Mouse (Mus musculus): Measurements from ENCODE around the gene Sft2d2. TPM values are rescaled to one million over a fixed set of nuclear protein-coding genes. Genes with fewer than 3 reads are reported as not detected.

Gene Sft2d2
- 10 to 100 TPM; 14.8 to 15.4 TPM for total RNA-seq (2021)
- long read RNA-seq, experiment 1, full-length matches to known transcripts = 6 of 11 reads
- long read RNA-seq, experiment 1, partial matches to known transcripts = 0 of 11 reads
- long read RNA-seq, experiment 1, other reads (novel, unspliced or antisense) = 5 of 11 reads
- long read RNA-seq, experiment 2, full-length matches to known transcripts = 1 of 3 reads
- long read RNA-seq, experiment 2, partial matches to known transcripts = 0 of 3 reads
- long read RNA-seq, experiment 2, other reads (novel, unspliced or antisense) = 2 of 3 reads

DNA sequence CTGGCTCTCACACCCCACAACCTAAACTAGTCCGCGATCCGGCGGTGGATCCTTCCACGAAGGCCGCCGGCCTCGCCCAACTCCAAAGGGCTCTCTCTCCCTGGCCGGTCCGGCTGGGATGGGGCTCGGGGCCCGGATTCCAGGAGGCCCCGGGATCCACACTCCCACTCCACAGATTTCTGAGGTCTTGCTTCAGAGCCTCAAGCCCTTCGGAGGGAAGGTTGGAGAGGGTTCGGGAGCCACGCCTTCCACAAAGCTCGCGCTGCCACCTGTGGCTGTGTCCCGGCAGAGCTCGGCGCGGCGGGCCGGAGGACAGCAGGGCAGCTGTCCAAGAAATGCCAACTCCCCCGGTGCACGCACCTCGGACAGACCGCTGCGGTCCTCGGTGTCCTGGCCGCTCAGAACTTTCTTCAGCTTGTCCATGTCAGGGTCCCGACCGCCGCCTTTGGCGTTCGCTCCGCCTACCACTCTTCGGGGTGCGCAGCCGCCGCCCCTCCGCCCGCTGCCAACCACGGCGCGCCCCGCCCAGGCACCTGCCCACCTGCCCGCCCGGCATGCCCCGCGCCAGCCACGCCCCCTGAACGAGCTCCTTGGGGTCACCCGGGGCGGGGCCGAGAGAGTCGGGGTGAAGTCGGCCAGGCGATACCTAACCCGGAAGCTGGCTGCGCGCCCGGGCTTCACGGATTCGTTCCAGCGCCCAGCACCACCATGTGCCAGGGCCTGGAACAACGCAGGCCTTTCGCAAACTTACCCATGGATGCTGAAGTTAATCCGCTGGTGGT lies at the start of gene Sft2d2:
Gene Sft2d2, minus strand, starts transcription at position 559 of the 782 bp plus-strand sequence.
- peak; percentile 91 to 94 for DNase-seq

- DNase-seq = peak; percentile 98 to 99
These were observed 42.4 kb upstream of the Sft2d2 start, which contains the start of gene Tiprl for GRCm38 (mm10) chr1:165236321-165237298. Gene Tiprl (minus strand): TSS chr1:165236996.

- DNase-seq = no peak
These were observed 41.6 kb upstream of the Sft2d2 start for GRCm38 (mm10) chr1:165235846-165236245.

- no peak for DNase-seq
These were observed 39.6 kb upstream of the Sft2d2 start for GRCm38 (mm10) chr1:165233806-165234205.

DNA sequence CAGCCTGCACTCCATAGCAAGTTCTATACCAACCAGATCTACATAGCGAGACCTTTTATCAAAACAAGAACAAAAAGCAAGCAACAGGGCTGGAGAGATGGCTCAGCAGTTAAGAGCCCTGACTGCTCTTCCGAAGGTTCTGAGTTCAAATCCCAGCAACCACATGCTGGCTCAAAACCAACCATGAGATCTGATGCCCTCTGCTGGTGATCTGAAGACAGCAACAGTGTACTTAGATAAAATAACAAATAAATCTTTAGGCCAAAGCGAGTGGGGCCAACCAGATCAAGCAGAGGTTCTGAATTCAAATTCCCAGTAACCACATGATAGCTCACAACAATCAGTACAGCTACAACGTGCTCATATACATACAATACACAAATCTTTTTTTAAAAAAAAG lies 36.5 kb upstream of the Sft2d2 start:
- DNase-seq = no peak

DNA sequence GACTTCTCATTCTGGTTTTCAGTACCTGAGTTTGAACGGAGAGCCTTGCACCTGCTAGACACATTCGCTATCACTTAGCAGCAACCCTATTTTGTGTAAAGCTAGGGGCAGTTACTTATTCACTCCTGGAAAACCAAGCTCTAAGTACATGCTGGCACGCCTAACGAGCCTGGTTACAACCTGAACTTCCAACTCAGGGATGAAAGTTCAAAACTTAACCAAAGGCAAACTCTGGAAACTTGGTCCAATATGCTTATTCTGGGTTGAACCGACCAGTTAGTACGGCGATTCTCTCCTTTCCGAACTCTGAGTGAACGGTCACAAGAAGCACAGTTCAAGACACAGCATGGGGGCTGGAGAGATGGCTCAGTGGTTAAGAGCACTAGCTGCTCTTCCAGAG lies 35.3 kb upstream of the Sft2d2 start:
- DNase-seq = no peak

DNA sequence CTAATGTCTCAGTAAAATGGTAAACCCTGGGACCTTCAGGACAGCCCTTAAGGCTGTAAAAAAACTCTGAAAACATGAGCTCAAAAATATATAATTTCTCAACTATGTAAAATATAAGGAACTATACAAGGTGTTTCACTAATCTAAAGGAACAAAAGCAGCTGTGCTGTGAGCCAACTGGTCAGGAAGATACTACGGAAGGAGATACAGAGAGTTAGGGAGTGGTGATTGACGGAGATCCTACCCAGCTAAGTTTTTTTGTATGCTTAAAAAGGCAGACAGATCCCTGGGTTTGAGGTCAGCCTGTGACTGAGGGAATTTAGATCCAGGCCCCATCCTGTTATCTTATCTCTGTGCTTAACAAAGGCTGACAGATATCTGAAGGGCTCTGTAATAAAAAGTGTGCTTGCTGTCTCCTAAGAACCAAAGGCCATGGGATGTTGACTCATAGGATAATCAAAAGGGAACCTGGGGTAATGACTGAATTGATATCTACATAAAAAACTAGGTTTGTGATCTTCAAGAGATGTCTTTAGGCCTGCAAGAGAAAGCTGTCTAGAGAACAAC lies 22.9 kb upstream of the Sft2d2 start:
- no peak for DNase-seq

GRCm38 (mm10) chr1:165215831-165216230 lies 21.6 kb upstream of the Sft2d2 start:
- DNase-seq = peak in 1 of 2 experiments; percentile 25

DNA sequence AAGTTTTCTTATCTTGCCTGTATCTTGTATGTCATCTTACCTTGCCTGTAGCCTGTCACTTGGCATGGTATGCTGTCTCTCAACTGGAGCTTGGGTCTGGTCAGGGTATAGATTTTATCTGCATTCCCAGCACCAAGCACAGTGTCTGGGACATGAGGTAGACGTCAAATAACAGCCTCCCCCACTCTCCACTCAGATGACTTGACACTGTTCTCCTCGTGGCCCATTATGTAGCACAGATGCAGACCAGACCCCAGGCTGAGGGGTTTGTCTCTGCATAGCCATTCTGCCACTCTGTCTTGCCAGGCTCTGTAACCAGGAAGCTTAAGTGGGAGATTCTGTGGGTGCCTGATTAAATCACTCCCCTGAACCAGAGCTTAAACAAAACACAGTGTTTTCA lies 11.4 kb upstream of the Sft2d2 start:
- DNase-seq = no peak

- DNase-seq = no peak
These were observed 9.3 kb upstream of the Sft2d2 start for GRCm38 (mm10) chr1:165203488-165204035.

DNA sequence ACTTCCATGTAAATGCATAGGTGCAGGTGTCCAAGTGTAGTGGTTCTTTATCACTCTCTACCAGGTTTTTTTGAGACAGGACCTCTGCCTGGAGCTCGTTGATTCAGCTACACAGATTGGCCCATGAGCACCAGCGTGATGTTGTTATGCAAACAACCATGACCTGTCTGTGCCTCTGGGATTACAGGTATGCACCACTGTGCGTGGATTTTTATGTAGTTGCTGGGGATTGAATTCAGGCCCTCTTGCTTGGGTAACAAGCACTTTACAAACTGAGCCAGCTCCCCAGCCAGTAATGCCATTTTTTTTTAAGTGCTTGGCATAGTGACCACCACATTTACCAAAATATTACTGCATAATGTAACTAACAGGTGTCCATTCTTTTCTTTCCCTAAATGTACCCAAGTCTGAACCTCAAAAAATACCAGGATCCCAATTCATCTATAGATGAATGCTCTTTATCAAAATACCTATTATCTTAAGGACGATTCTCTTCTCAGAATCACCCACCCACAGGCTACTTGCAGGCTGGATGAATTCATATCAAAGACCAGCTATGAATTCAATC lies 7.3 kb upstream of the Sft2d2 start:
- no peak for DNase-seq

GRCm38 (mm10) chr1:165200748-165201147 lies 6.5 kb upstream of the Sft2d2 start:
- DNase-seq = no peak

GRCm38 (mm10) chr1:165199639-165200038 lies 5.4 kb upstream of the Sft2d2 start:
- DNase-seq = no peak

DNA sequence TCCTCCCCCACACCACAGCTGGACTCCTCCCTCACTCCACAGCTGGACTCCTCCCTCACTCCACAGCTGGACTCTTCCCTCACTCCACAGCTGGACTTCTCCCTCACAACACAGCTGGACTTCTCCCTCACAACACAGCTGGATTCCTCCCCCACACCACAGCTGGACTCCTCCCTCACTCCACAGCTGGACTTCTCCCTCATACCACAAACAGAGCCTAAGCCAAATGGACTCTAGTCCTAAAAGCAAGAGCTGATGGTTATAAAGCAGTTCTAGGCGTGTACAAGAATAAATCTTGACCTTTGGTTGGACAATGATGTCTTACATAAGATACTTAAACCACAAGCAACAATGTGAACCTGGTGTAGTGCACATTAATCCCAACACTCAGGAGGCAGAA lies 4.7 kb upstream of the Sft2d2 start:
- no peak for DNase-seq

- DNase-seq = no peak
These were observed 3.6 kb upstream of the Sft2d2 start for GRCm38 (mm10) chr1:165197875-165198274.

DNA sequence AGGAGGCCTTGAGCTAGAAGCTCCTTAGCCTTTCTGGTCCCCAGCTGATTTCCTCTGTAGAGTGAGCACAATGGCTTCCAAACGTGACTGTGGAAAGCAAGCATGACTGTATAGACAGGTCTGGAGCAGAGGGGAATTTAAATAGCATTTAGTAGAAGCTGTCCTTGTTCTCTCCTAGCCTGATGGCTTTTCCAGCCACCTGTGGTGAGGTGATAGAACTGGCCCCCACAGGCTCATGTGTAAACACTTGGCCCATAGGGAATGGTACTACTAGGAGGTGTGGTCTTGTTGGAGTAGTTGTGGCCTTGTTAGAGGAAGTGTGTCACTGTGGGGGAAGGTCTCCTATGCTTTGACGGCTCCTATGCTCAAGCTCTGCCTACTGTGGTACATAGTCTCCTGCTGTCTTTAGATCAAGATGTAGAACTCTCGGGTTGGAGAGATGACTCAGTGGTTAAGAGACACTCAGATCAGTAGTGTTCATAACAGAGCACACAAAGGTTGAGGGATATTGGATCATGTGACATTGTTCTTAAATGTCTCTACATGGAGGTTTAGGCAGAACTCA lies 1.2 kb upstream of the Sft2d2 start:
- no peak for DNase-seq

- no peak for DNase-seq
These were observed 400 bp upstream of the Sft2d2 start for GRCm38 (mm10) chr1:165194662-165195013.

DNA sequence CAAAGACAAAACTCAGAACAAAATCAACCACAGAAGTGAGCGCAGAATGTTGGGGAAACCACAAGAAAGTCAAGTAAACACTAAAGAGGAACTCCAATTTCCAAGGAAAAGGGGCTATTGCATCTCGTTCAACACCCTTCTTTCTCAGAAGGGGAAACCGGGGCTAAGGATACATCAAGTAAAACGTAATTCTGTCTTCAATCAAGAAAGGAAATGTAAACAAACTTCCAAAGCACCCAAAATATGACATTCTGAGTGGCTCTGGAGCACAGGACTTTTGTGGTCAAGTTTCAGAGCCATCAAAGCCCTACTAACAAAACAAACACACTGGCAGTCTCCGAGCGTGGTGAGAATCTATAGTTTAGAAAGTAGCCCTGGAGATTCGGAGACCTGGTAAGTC lies 812 bp downstream of the Sft2d2 start:
- DNase-seq = peak in 1 of 2 experiments; percentile 31

- DNase-seq = no peak
These were observed 1.4 kb downstream of the Sft2d2 start for GRCm38 (mm10) chr1:165192714-165193264.

DNA sequence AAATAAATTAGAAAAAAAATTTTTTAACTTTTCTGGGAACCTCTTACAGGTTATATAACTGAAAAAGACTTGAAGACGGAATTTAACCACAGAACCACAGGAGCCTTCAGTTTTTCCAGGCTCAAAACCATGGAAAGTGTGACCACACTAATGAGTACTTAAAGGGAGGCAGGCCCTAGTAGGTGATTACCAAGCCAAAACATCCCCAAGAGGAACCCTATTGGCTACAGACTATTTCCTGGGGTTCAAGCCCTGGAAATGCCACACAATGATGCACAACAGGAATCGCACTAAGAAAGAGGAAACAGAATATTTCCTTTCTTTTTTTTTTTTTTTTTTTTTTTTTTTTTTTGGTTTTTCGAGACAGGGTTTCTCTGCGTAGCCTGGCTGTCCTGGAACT lies 2.1 kb downstream of the Sft2d2 start:
- DNase-seq = no peak

- DNase-seq = peak in 1 of 2 experiments; percentile 45
These were observed 2.6 kb downstream of the Sft2d2 start for GRCm38 (mm10) chr1:165191611-165192010.

Measured in heart, adult 18-20 months (tissue).